Mouse (Mus musculus): ENCODE data around the gene Gm12216. TPM values are rescaled to one million over a fixed set of nuclear protein-coding genes. Genes with fewer than 3 reads are reported as not detected.
A peak's percentile ranks its signal among the peaks of the same experiment; 100 is the strongest.

The Gm12216 gene
- polyA plus RNA-seq, 1 experiment from 2014 or later = 1.6 TPM

GRCm38 (mm10) chr11:53785311-53785936, 73.6 kb downstream of the Gm12216 start:
- Histone ChIP-seq H3K4me2 (no peak overlapping the region), H3K27me3 (no peaks in the 10 kb centered on the region), H3K4me1 (peaks cover 13% of the 10 kb centered on the region; the same call in 1 of the 2 replicates), H3K36me3 (no peaks in the 10 kb centered on the region), H3K27ac (0 out of 2 replicates have a peak overlapping the region, but pooled peaks have one; percentile 37), H3K9me3 (replicated peaks) (no peaks in the 10 kb centered on the region), H3K9ac (no peak overlapping the region), H3K4me3 (replicated peaks) (no peak overlapping the region)
- WGBS = 81% methylated on average over 3 of the region's 3 CpGs
- no peak for ATAC-seq (replicated peaks; ENCODE audit: low FRiP score)

DNA sequence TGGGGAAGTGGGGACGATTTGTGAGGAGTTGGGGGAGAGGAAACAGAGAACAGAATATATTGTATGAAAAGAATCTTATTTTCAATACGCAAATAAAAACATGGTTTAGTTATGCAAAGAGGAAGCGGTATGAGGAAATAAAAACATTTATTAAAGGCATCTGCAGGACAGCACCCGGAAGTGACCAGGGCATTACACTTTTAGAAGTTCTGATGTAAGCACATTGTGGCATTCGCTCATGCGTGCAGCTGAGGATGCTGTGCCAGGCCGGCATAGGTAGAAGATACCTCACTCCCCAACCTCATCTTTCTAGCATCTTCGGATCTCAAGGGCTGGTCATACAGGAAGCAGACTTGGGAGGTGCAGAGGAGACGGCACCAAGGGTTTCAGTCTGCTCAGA, 75.8 kb downstream of the Gm12216 start:
- H3K9me3 ChIP-seq (replicated peaks) = no peaks in the 10 kb centered on the region
- H3K36me3 ChIP-seq = peaks cover 5% of the 10 kb centered on the region; the same call in 1 of the 2 replicates
- ATAC-seq (replicated peaks; ENCODE audit: low FRiP score) = no peak
- H3K4me3 ChIP-seq (replicated peaks) = no peak overlapping the region
- H3K27me3 ChIP-seq = no peaks in the 10 kb centered on the region
- H3K27ac ChIP-seq = no peak overlapping the region
- H3K9ac ChIP-seq = no peak overlapping the region
- no peak overlapping the region for H3K4me2 ChIP-seq
- H3K4me1 ChIP-seq = peaks cover 7% of the 10 kb centered on the region; the same call in 1 of the 2 replicates
- 79% methylated on average over 9 of the region's 9 CpGs for WGBS

GRCm38 (mm10) chr11:53781964-53782363, 77.1 kb downstream of the Gm12216 start:
- Histone ChIP-seq H3K4me1 (0 out of 2 replicates have a peak, but pooled peaks cover 5% of the 10 kb centered on the region), H3K36me3 (peaks cover 12% of the 10 kb centered on the region), H3K9me3 (replicated peaks) (no peaks in the 10 kb centered on the region), H3K9ac (no peak overlapping the region), H3K27ac (no peak overlapping the region), H3K4me2 (no peak overlapping the region), H3K4me3 (replicated peaks) (no peak overlapping the region), H3K27me3 (no peaks in the 10 kb centered on the region)
- WGBS = 74% methylated on average over 7 of the region's 7 CpGs
- ATAC-seq (replicated peaks; ENCODE audit: low FRiP score) = no peak

GRCm38 (mm10) chr11:53781201-53781775, 77.8 kb downstream of the Gm12216 start:
- Histone ChIP-seq H3K4me2 (no peak overlapping the region), H3K9ac (no peak overlapping the region), H3K4me3 (replicated peaks) (no peak overlapping the region), H3K36me3 (peaks cover 19% of the 10 kb centered on the region), H3K27ac (no peak overlapping the region), H3K27me3 (no peaks in the 10 kb centered on the region), H3K9me3 (replicated peaks) (no peaks in the 10 kb centered on the region), H3K4me1 (0 out of 2 replicates have a peak, but pooled peaks cover 5% of the 10 kb centered on the region)
- ATAC-seq (replicated peaks; ENCODE audit: low FRiP score) = no peak
- WGBS = 92% methylated on average over 4 of the region's 4 CpGs

DNA sequence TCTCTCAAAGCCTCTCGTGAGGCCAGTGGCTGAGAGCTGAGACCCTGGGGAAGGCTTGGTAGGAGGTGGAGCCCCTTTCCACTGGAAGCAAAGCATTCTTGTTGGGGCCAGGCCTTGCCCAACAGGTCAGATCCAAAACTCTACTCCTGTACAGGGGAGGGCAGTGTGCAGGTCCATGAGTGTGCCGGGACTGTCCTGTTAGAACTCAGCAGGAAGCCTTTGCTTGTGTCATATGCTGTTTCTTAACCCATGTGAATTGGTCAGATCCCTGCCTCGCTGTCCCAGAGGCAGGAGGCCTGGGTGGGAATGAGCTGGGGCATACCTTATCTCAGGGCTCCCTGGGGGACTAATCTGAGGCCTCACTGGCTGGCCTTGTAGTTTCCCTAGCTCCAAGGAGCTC, 78.8 kb downstream of the Gm12216 start:
- H3K4me1 ChIP-seq = no peaks in the 10 kb centered on the region
- no peak overlapping the region for H3K4me3 ChIP-seq (replicated peaks)
- no peak overlapping the region for H3K27ac ChIP-seq
- ATAC-seq (replicated peaks; ENCODE audit: low FRiP score) = no peak
- H3K27me3 ChIP-seq = no peaks in the 10 kb centered on the region
- no peak overlapping the region for H3K9ac ChIP-seq
- no peak overlapping the region for H3K4me2 ChIP-seq
- H3K9me3 ChIP-seq (replicated peaks) = no peaks in the 10 kb centered on the region
- peaks cover 28% of the 10 kb centered on the region for H3K36me3 ChIP-seq
- WGBS = 66% methylated on average over 3 of the region's 3 CpGs

DNA sequence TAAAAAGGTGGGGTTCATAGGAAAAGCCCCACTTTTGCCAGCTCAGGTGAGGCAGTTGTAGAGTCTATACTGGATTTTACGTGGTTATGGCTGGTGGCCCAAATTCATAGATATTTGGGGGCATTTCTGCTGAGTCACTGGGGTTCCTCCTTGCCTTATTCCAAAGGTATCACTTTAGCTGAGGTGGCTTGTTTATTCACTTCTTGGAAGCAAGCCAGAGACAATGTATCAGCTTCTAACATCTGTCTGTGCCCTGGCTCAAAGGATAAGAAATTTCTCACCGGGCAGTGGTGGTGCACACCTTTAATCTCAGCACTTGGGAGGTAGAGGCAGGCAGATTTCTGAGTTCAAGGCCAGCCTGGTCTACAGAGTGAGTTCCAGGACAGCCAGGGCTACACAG, 79.2 kb downstream of the Gm12216 start:
- 71% methylated on average over 2 of the region's 2 CpGs for WGBS
- no peak for ATAC-seq (replicated peaks; ENCODE audit: low FRiP score)
- H3K4me3 ChIP-seq (replicated peaks) = no peak overlapping the region
- H3K27ac ChIP-seq = no peak overlapping the region
- no peak overlapping the region for H3K4me2 ChIP-seq
- H3K9ac ChIP-seq = no peak overlapping the region
- H3K27me3 ChIP-seq = no peaks in the 10 kb centered on the region
- H3K36me3 ChIP-seq = peaks cover 32% of the 10 kb centered on the region
- H3K9me3 ChIP-seq (replicated peaks) = no peaks in the 10 kb centered on the region
- H3K4me1 ChIP-seq = no peaks in the 10 kb centered on the region

DNA sequence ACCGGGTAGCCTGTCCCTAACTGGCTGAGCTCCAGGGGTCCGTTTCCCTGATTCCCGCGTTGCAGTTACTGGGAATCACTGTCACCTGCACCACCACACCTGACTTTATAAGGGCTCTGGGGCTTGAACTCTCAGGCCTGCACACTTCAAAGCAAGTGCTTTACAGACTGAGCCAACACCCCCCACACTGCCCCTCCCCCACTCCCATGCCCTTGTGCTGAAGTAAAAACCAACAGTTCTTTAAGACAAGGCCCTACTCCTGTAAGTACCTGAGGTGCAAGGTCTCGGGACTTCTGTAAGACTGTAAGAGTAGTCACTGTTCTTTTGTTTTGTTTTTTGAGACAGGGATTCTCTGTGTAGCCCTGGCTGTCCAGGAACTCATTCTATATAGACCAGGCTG, 80.6 kb downstream of the Gm12216 start:
- Histone ChIP-seq H3K9me3 (replicated peaks) (no peaks in the 10 kb centered on the region), H3K27me3 (no peaks in the 10 kb centered on the region), H3K4me1 (no peaks in the 10 kb centered on the region), H3K27ac (no peak overlapping the region), H3K4me3 (replicated peaks) (no peak overlapping the region), H3K36me3 (peaks cover 39% of the 10 kb centered on the region), H3K9ac (no peak overlapping the region), H3K4me2 (no peak overlapping the region)
- WGBS = 80% methylated on average over 5 of the region's 5 CpGs
- no peak for ATAC-seq (replicated peaks; ENCODE audit: low FRiP score)

GRCm38 (mm10) chr11:53777736-53778135, 81.3 kb downstream of the Gm12216 start:
- WGBS = 68% methylated on average over 5 of the region's 5 CpGs
- no peaks in the 10 kb centered on the region for H3K4me1 ChIP-seq
- H3K9ac ChIP-seq = no peak overlapping the region
- no peak for ATAC-seq (replicated peaks; ENCODE audit: low FRiP score)
- no peak overlapping the region for H3K4me3 ChIP-seq (replicated peaks)
- no peak overlapping the region for H3K4me2 ChIP-seq
- no peaks in the 10 kb centered on the region for H3K9me3 ChIP-seq (replicated peaks)
- H3K27me3 ChIP-seq = no peaks in the 10 kb centered on the region
- H3K36me3 ChIP-seq = peaks cover 41% of the 10 kb centered on the region
- H3K27ac ChIP-seq = no peak overlapping the region

- peaks cover 41% of the 10 kb centered on the region for H3K36me3 ChIP-seq
Observed at GRCm38 (mm10) chr11:53774659-53775255, 84.3 kb downstream of the Gm12216 start.

DNA sequence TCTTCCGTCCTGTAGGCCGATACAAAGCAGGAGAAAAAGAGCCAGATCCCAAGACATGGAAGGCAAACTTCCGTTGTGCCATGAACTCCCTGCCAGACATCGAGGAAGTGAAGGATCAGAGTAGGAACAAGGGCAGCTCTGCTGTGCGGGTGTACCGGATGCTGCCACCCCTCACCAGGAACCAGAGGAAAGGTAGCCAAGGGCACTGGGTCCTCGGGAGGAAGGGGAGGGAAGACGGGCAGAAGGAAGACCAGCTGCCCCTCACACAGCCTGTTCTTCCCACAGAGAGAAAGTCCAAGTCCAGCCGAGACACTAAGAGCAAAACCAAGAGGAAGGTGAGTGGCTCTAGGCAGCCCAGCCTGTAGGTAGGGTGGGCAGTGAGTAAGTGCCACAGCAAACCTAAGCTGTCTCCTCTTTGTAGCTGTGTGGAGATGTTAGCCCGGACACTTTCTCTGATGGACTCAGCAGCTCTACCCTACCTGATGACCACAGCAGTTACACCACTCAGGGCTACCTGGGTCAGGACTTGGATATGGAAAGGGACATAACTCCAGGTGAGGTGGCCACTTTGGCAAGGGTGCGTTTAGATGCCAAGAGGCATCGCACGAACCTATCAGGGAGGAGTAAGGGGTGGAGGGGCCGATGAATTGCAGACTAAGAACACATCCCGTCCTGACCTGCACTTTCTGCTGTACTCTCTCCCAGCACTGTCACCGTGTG, 85.3 kb downstream of the Gm12216 start:
- H3K36me3 ChIP-seq = peaks cover 41% of the 10 kb centered on the region
- no peak overlapping the region for H3K4me2 ChIP-seq
- H3K9ac ChIP-seq = no peak overlapping the region
- ATAC-seq (replicated peaks; ENCODE audit: low FRiP score) = no peak
- 90% methylated on average over 16 of the region's 16 CpGs for WGBS
- peaks cover 5% of the 10 kb centered on the region; the same call in 1 of the 2 replicates for H3K27me3 ChIP-seq
- H3K4me3 ChIP-seq (replicated peaks) = no peak overlapping the region
- no peak overlapping the region for H3K27ac ChIP-seq
- H3K4me1 ChIP-seq = peaks cover 19% of the 10 kb centered on the region
- no peaks in the 10 kb centered on the region for H3K9me3 ChIP-seq (replicated peaks)

More at GRCm38 (mm10) chr11:53774659-53775255, 84.3 kb downstream of the Gm12216 start:
- H3K4me3 ChIP-seq (replicated peaks) = no peak overlapping the region
- no peak overlapping the region for H3K4me2 ChIP-seq
- 88% methylated on average over 13 of the region's 13 CpGs for WGBS
- no peaks in the 10 kb centered on the region for H3K27me3 ChIP-seq
- ATAC-seq (replicated peaks; ENCODE audit: low FRiP score) = no peak
- H3K9ac ChIP-seq = no peak overlapping the region
- no peaks in the 10 kb centered on the region for H3K9me3 ChIP-seq (replicated peaks)
- peaks cover 13% of the 10 kb centered on the region; the same call in 1 of the 2 replicates for H3K4me1 ChIP-seq
- no peak overlapping the region for H3K27ac ChIP-seq

DNA sequence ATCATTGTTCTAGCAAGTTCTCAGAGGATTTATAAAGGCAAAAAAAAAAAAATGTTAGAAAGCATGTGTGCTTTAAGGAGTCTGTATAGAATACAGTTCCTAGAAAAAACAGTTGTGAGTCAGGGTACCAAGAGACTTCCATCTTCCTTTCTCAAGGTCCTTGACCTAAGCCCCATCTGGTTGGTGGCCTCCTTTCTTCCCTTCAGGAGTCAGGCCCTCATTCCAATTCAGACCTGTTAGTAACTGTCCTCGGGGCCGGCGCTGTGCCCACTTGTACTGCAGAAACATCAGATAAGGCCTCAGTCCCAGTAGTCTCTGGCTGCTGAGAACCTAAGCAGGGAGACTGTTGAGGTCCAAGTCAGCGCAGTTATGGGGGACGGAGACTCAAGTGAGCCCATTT, 86.0 kb downstream of the Gm12216 start, which contains the start of gene Gm17334:
Gm17334 (minus strand) TSS at position 101 of the 400 bp plus-strand sequence.
- no peak within 1 kb of the TSS for H3K4me3 ChIP-seq (replicated peaks)
- no peak within 1 kb of the TSS for H3K4me2 ChIP-seq
- H3K9me3 ChIP-seq (replicated peaks) = no peaks in the 10 kb centered on the region
- peaks cover 19% of the 10 kb centered on the region for H3K4me1 ChIP-seq
- H3K36me3 ChIP-seq = peaks cover 34% of the 10 kb centered on the region
- H3K27me3 ChIP-seq = peaks cover 12% of the 10 kb centered on the region; the same call in 1 of the 2 replicates
- H3K9ac ChIP-seq = no peak within 1 kb of the TSS
- H3K27ac ChIP-seq = no peak within 1 kb of the TSS
- 93% methylated on average over 5 of the region's 5 CpGs for WGBS
- no peak for ATAC-seq (replicated peaks; ENCODE audit: low FRiP score)

GRCm38 (mm10) chr11:53772536-53772935, 86.5 kb downstream of the Gm12216 start:
- no peaks in the 10 kb centered on the region for H3K9me3 ChIP-seq (replicated peaks)
- peaks cover 31% of the 10 kb centered on the region for H3K36me3 ChIP-seq
- no peak overlapping the region for H3K9ac ChIP-seq
- peaks cover 19% of the 10 kb centered on the region for H3K4me1 ChIP-seq
- H3K27ac ChIP-seq = no peak overlapping the region
- no peak for ATAC-seq (replicated peaks; ENCODE audit: low FRiP score)
- peaks cover 12% of the 10 kb centered on the region; the same call in 1 of the 2 replicates for H3K27me3 ChIP-seq
- 81% methylated on average over 9 of the region's 9 CpGs for WGBS
- H3K4me2 ChIP-seq = no peak overlapping the region
- H3K4me3 ChIP-seq (replicated peaks) = no peak overlapping the region
